Mouse (Mus musculus) hindbrain, embryonic 12.5 days (tissue): ENCODE measurements around the gene Tktl1. TPM values are rescaled to one million over a fixed set of nuclear protein-coding genes. Genes with fewer than 3 reads are reported as not detected.

Source experiments
- ATAC-seq: fragments of 200-750 bp; cut with Nextera tagmentation; 2 replicates; pipeline ENCODE4 v1.8.0; 2017; ENCODE audit warnings: moderate TSS enrichment; ENCODE audit not compliant: low FRiP score
- H3K27ac ChIP-seq: fragments of 300-500 bp; sonication (generic); 2 replicates; pipeline ENCODE4 v1.5.1; 2016; ENCODE audit warnings: mild to moderate bottlenecking
- H3K27me3 ChIP-seq: fragments of 300-500 bp; sonication (generic); 2 replicates; pipeline ENCODE4 v1.6.1; 2016; ENCODE audit warnings: mild to moderate bottlenecking
- H3K36me3 ChIP-seq: fragments of 300-500 bp; sonication (generic); 2 replicates; pipeline ENCODE4 v1.6.1; 2016; ENCODE audit warnings: mild to moderate bottlenecking
- H3K4me1 ChIP-seq: fragments of 300-500 bp; sonication (generic); 2 replicates; pipeline ENCODE4 v1.6.1; 2016
- H3K4me2 ChIP-seq: fragments of 300-500 bp; sonication (generic); replicated peaks from 2 replicates; pipeline ENCODE4 v1.6.1; 2016; ENCODE audit warnings: mild to moderate bottlenecking
- H3K4me3 ChIP-seq: fragments of 300-500 bp; sonication (generic); 2 replicates; pipeline ENCODE4 v1.5.1; 2016; ENCODE audit warnings: mild to moderate bottlenecking
- H3K9ac ChIP-seq: fragments of 300-500 bp; sonication (generic); 2 replicates; pipeline ENCODE4 v1.6.1; 2016; ENCODE audit warnings: mild to moderate bottlenecking, moderate library complexity
- H3K9me3 ChIP-seq: fragments of 300-500 bp; sonication (generic); replicated peaks from 2 replicates; pipeline ENCODE4 v1.6.1; 2016; ENCODE audit warnings: mild to moderate bottlenecking
- WGBS: fragments of 180-500 bp; shearing (Covaris S2); methylation state at CpG from one replicate; pipeline ENCODE4 v1.1.7; 2016; 5-methylcytosine and 5-hydroxymethylcytosine counted together
- polyA plus RNA-seq: library from polyadenylated mRNA; unstranded; fragments of >200 nt; fragmentation: Nextera tagmentation; extraction: Ambion mirVana; gene quantifications from 2 replicates; pipeline ENCODE4 v1.2.1, GENCODE M21; 2016

Gene Tktl1
- polyA plus RNA-seq, 1 experiment from 2014 or later, result 0.10 TPM

GRCm38 (mm10) chrX:74245107-74245506 lies 68.0 kb downstream of the Tktl1 start:
- Histone ChIP-seq H3K4me2 (peak overlapping the region; percentile 58), H3K9ac (peak overlapping the region; percentile 77), H3K4me1 (peaks cover 9% of the 10 kb centered on the region), H3K27me3 (no peaks in the 10 kb centered on the region), H3K4me3 (peak overlapping the region; percentile 58), H3K27ac (peak overlapping the region; percentile 88), H3K9me3 (no peaks in the 10 kb centered on the region), H3K36me3 (peaks cover 30% of the 10 kb centered on the region)
- no peak for ATAC-seq
- 36% methylated on average over 1 of the region's 1 CpGs for WGBS

GRCm38 (mm10) chrX:74245687-74246086 lies 68.6 kb downstream of the Tktl1 start:
- H3K27ac ChIP-seq, result peak overlapping the region; percentile 88
- no peaks in the 10 kb centered on the region for H3K9me3 ChIP-seq
- peak overlapping the region; percentile 58 for H3K4me2 ChIP-seq
- 30% methylated on average over 19 of the region's 21 CpGs for WGBS
- peak overlapping the region; percentile 58 for H3K4me3 ChIP-seq
- H3K36me3 ChIP-seq, result peaks cover 24% of the 10 kb centered on the region
- no peaks in the 10 kb centered on the region for H3K27me3 ChIP-seq
- H3K9ac ChIP-seq, result peak overlapping the region; percentile 77
- H3K4me1 ChIP-seq, result peaks cover 9% of the 10 kb centered on the region
- ATAC-seq, result peak; percentile 51

DNA sequence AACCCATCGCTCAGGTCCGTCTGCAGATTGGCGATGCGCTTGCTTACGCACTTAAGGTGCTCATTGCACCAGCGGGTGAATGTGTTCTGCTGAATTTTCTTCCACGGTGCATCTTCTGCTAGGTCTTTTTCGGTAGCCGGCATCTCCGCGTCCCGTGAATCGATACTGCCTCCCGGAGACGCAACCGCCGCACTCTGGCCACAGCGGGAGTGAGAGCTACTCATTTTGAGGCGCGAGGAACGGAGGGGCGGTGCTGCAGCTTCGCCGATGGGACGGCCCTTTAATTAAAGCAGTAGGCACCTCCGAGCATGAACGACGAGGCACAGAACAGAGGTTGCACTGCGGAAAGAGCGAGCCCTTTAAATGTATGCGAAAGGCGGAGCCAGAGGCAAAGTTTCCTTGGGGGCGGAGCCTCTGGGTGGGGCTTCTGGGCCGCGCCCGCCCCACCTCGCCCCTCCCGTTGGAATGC lies 69.2 kb downstream of the Tktl1 start:
- H3K27me3 ChIP-seq, result no peaks in the 10 kb centered on the region
- peak overlapping the region; percentile 58 for H3K4me3 ChIP-seq
- H3K9ac ChIP-seq, result peak overlapping the region; percentile 77
- peaks cover 9% of the 10 kb centered on the region for H3K4me1 ChIP-seq
- peak overlapping the region; percentile 58 for H3K4me2 ChIP-seq
- H3K27ac ChIP-seq, result peak overlapping the region; percentile 88
- H3K9me3 ChIP-seq, result no peaks in the 10 kb centered on the region
- ATAC-seq, result peak; percentile 91
- peaks cover 19% of the 10 kb centered on the region for H3K36me3 ChIP-seq
- 17% methylated on average over 38 of the region's 38 CpGs for WGBS

DNA sequence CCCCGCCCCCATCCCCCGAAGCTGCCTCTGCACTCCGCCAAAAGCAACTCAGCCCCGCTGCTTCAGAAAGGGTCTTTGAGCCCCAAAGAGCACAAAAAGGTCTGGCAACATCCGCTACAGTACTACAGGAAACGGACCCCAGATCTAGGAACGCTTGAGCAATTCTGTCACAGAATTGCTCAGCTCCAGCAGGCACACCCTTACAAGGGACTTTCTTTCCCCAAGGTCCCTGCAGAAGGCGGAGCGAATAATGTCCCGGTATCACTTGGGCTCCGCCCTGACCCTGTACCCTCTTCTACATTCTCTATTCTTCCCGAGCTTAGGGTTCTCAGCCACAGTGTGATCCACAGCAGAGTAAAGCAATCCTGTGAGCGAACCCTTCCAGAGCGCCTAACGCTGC lies 69.6 kb downstream of the Tktl1 start:
- Histone ChIP-seq H3K4me1 (peaks cover 9% of the 10 kb centered on the region), H3K4me3 (peak overlapping the region; percentile 58), H3K27ac (peak overlapping the region; percentile 80), H3K4me2 (peak overlapping the region; percentile 58), H3K36me3 (peaks cover 14% of the 10 kb centered on the region), H3K9ac (peak overlapping the region; percentile 50; the same call in 1 of the 2 replicates), H3K27me3 (no peaks in the 10 kb centered on the region), H3K9me3 (no peaks in the 10 kb centered on the region)
- WGBS, result 24% methylated on average over 15 of the region's 15 CpGs
- peak; percentile 20; the same call in 1 of the 2 replicates for ATAC-seq

GRCm38 (mm10) chrX:74248651-74249050 lies 71.6 kb downstream of the Tktl1 start:
- Histone ChIP-seq H3K36me3 (no peaks in the 10 kb centered on the region), H3K9ac (no peak overlapping the region), H3K4me3 (no peak overlapping the region), H3K4me2 (no peak overlapping the region; the same call in 1 of the 2 replicates), H3K27me3 (no peaks in the 10 kb centered on the region), H3K27ac (no peak overlapping the region), H3K4me1 (peaks cover 5% of the 10 kb centered on the region), H3K9me3 (no peaks in the 10 kb centered on the region)
- WGBS, result 22% methylated on average over 3 of the region's 3 CpGs
- no peak for ATAC-seq

DNA sequence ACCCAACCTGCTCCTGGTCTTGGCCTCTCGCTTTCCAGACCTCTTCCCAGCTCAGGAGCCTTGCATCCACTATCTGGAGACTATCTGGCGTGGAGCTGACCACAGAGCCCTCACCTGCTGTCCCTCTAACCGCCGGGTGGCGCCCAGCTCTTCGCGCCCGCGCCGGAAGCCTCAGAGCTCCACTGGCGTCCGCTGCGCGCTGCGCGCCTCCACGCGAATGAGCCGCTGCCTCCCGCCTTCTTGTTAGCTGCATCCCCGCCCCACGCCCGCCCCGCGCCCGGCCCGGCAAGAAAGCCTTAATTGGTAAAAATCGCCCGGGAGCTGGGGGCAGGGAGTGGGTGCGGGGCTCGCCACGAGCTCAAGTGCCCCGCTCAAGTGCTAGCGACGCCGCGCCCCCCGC lies 72.6 kb downstream of the Tktl1 start, which contains the start of gene Flna:
TSS of gene Flna (minus strand) at position 206 of the 400 bp plus-strand sequence.
- peak within 1 kb of the TSS; percentile 63 for H3K9ac ChIP-seq
- peak within 1 kb of the TSS; percentile 62 for H3K4me2 ChIP-seq
- H3K27ac ChIP-seq, result peak within 1 kb of the TSS; percentile 35
- no peaks in the 10 kb centered on the region for H3K36me3 ChIP-seq
- no peaks in the 10 kb centered on the region for H3K9me3 ChIP-seq
- peak within 1 kb of the TSS; percentile 42 for H3K4me3 ChIP-seq
- no peaks in the 10 kb centered on the region for H3K27me3 ChIP-seq
- no peak for ATAC-seq
- 28% methylated on average over 38 of the region's 38 CpGs for WGBS
- no peaks in the 10 kb centered on the region for H3K4me1 ChIP-seq

DNA sequence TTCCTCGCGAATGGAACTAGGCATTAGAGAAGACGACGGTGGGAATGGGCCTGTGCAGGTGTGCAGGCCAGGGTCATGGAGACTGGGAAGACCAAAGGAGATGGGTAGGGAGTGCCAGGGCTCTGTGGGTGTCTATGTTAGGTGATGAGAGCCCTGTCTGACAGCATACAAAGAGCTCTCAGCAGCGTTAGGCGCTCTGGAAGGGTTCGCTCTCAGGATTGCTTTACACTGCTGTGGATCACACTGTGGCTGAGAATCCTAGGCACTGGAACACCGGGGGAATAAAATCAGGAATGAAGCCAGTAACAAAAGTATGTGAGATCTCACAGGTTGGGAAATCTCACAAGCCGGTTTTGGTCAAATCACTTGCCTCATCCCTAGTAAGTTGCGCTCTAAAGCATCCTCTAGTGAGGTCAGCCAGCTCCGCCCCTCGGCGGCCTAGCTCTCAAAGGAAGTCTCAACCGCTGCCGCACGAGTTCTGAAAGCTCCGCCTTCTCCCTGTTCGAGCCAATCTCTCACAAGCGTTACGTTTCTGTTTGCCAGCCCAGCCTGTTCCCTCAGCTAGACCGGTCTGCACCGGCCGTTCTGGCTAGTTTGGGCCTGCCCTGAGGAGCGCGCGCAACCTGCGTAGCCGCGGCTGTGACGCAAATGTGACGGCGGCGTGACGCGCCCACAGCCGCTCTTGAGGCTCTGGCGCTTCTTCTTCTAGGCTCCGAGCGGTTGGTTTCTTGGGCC lies 77.3 kb downstream of the Tktl1 start, which contains the start of gene Emd:
TSS of gene Emd (plus strand) at position 535 of the 735 bp plus-strand sequence.
- peaks cover 5% of the 10 kb centered on the region; the same call in 1 of the 2 replicates for H3K4me1 ChIP-seq
- peak within 1 kb of the TSS; percentile 55 for H3K4me3 ChIP-seq
- peak within 1 kb of the TSS; percentile 92 for H3K27ac ChIP-seq
- peak within 1 kb of the TSS; percentile 67 for H3K4me2 ChIP-seq
- 23% methylated on average over 39 of the region's 39 CpGs for WGBS
- H3K9ac ChIP-seq, result peak within 1 kb of the TSS; percentile 74
- no peaks in the 10 kb centered on the region for H3K27me3 ChIP-seq
- peak; percentile 98 for ATAC-seq
- no peaks in the 10 kb centered on the region for H3K9me3 ChIP-seq
- H3K36me3 ChIP-seq, result peaks cover 6% of the 10 kb centered on the region; the same call in 1 of the 2 replicates

- peak; percentile 76 for ATAC-seq
- peaks cover 5% of the 10 kb centered on the region; the same call in 1 of the 2 replicates for H3K4me1 ChIP-seq
- H3K27ac ChIP-seq, result peak overlapping the region; percentile 92
- peak overlapping the region; percentile 67 for H3K4me2 ChIP-seq
- peak overlapping the region; percentile 55 for H3K4me3 ChIP-seq
- H3K9ac ChIP-seq, result peak overlapping the region; percentile 74
- WGBS, result 24% methylated on average over 24 of the region's 31 CpGs
- H3K27me3 ChIP-seq, result no peaks in the 10 kb centered on the region
- H3K9me3 ChIP-seq, result no peaks in the 10 kb centered on the region
- peaks cover 6% of the 10 kb centered on the region; the same call in 1 of the 2 replicates for H3K36me3 ChIP-seq
These were observed 78.0 kb downstream of the Tktl1 start for GRCm38 (mm10) chrX:74254888-74255565.

- no peak overlapping the region for H3K9ac ChIP-seq
- no peak overlapping the region for H3K27ac ChIP-seq
- H3K9me3 ChIP-seq, result no peaks in the 10 kb centered on the region
- H3K4me2 ChIP-seq, result no peak overlapping the region
- WGBS, result 93% methylated on average over 3 of the region's 3 CpGs
- no peak for ATAC-seq
- no peaks in the 10 kb centered on the region for H3K27me3 ChIP-seq
- peaks cover 6% of the 10 kb centered on the region; the same call in 1 of the 2 replicates for H3K36me3 ChIP-seq
- H3K4me1 ChIP-seq, result peaks cover 5% of the 10 kb centered on the region; the same call in 1 of the 2 replicates
- H3K4me3 ChIP-seq, result no peak overlapping the region
These were observed 80.7 kb downstream of the Tktl1 start for GRCm38 (mm10) chrX:74257746-74258145.

Other genes starting within 250 kb of the Tktl1 start
- 19.7 and 20.3 TPM in 2 replicates for gene Renbp, start 246.4 kb upstream of the Tktl1 start, polyA plus RNA-seq
- gene Hcfc1, start 210.9 kb upstream of the Tktl1 start, polyA plus RNA-seq, result 77.4 and 78.6 TPM in 2 replicates
- 53.9 and 58.2 TPM in 2 replicates for gene Irak1, start 153.3 kb upstream of the Tktl1 start, polyA plus RNA-seq
- not detected in 2 replicates for gene Opn1mw, start 49.8 kb upstream of the Tktl1 start, polyA plus RNA-seq
- 14.9 and 16.7 TPM in 2 replicates for gene Mecp2, start 41.9 kb upstream of the Tktl1 start, polyA plus RNA-seq
- not detected in 2 replicates for gene Tex28, start 9.4 kb upstream of the Tktl1 start, polyA plus RNA-seq
- gene Flna, start 72.6 kb downstream of the Tktl1 start, polyA plus RNA-seq, result 253 and 262 TPM in 2 replicates
- 17.0 and 18.2 TPM in 2 replicates for gene Emd, start 77.4 kb downstream of the Tktl1 start, polyA plus RNA-seq
- 520 and 550 TPM in 2 replicates for gene Rpl10, start 93.6 kb downstream of the Tktl1 start, polyA plus RNA-seq
- 80.2 and 85.6 TPM in 2 replicates for gene Taz, start 104.7 kb downstream of the Tktl1 start, polyA plus RNA-seq
- 6.3 and 6.5 TPM in 2 replicates for gene Dnase1l1, start 105.1 kb downstream of the Tktl1 start, polyA plus RNA-seq
- gene Atp6ap1, start 119.8 kb downstream of the Tktl1 start, polyA plus RNA-seq, result 140 and 143 TPM in 2 replicates
- gene Gdi1, start 127.7 kb downstream of the Tktl1 start, polyA plus RNA-seq, result 697 and 732 TPM in 2 replicates
- 62.3 and 65.8 TPM in 2 replicates for gene Fam50a, start 135.8 kb downstream of the Tktl1 start, polyA plus RNA-seq
- 48.6 and 51.8 TPM in 2 replicates for gene Plxna3, start 151.8 kb downstream of the Tktl1 start, polyA plus RNA-seq
- gene Lage3, start 176.4 kb downstream of the Tktl1 start, polyA plus RNA-seq, result 90.1 and 94.4 TPM in 2 replicates
- 56.7 and 63.1 TPM in 2 replicates for gene Ubl4a, start 196.0 kb downstream of the Tktl1 start, polyA plus RNA-seq
- gene Slc10a3, start 196.1 kb downstream of the Tktl1 start, polyA plus RNA-seq, result 10.1 and 10.5 TPM in 2 replicates
- 32.1 and 33.7 TPM in 2 replicates for gene Fam3a, start 216.0 kb downstream of the Tktl1 start, polyA plus RNA-seq
- gene Ikbkg, start 216.0 kb downstream of the Tktl1 start, polyA plus RNA-seq, result 24.2 and 27.7 TPM in 2 replicates